Mouse (Mus musculus) lung, postnatal 0 days (tissue): ENCODE data around the gene Ccdc103.

ENCODE experiments used
- CTCF ChIP-seq: IDR thresholded peaks from 2 replicates; pipeline ENCODE4 v1.5.1; 2016; ENCODE audit warnings: antibody characterized with exemption, mild to moderate bottlenecking
- EP300 ChIP-seq: IDR thresholded peaks from 2 replicates; pipeline ENCODE4 v1.6.1; 2016; ENCODE audit warnings: antibody characterized with exemption, mild to moderate bottlenecking, control low read depth

- no peak for TF ChIP-seq CTCF
- no peak for TF ChIP-seq EP300
Measured at GRCm38 (mm10) chr11:102836146-102836545, 44.9 kb upstream of the Ccdc103 start.
